Mouse (Mus musculus): ENCODE measurements at regions not wholly inside any gene's neighbourhood (a gene's known extent, or its start where the extent isn't known, plus 50 kb on each side); places are given as distances from the start of the nearest gene placed in this dataset.

- intact Hi-C loops (cut with DNase I): no loop called here
- no peak for DNase-seq (ENCODE audit: low spot score in 2 of 2)
Measured at GRCm38 (mm10) chr8:46409296-46409695, 61.5 kb upstream of the Acsl1 start.

GRCm38 (mm10) chr8:46411877-46412625 is 58.8 kb upstream of the Acsl1 start:
- DNase-seq (ENCODE audit: low spot score in 2 of 2): no peak
- intact Hi-C loops (cut with DNase I): no loop called here

GRCm38 (mm10) chr8:46413349-46414024 is 57.4 kb upstream of the Acsl1 start:
- no peak for DNase-seq (ENCODE audit: low spot score in 2 of 2)
- intact Hi-C loops (cut with DNase I): no loop called here

GRCm38 (mm10) chr8:46414874-46415273 is 56.0 kb upstream of the Acsl1 start:
- DNase-seq (ENCODE audit: low spot score in 2 of 2): no peak
- intact Hi-C loops (cut with DNase I): no loop called here

- intact Hi-C loops (cut with DNase I): no loop called here
- DNase-seq (ENCODE audit: low spot score in 2 of 2): no peak
Measured at GRCm38 (mm10) chr8:46419402-46419801, 51.4 kb upstream of the Acsl1 start.

GRCm38 (mm10) chr8:46420476-46420875 is 50.4 kb upstream of the Acsl1 start:
- intact Hi-C loops (cut with DNase I): no loop called here
- no peak for DNase-seq (ENCODE audit: low spot score in 2 of 2)

All from left cerebral cortex, postnatal 25 days (tissue).